Mouse (Mus musculus) liver, postnatal 0 days (tissue): ENCODE data around the gene Pitpnm1.

Experiments used
- CTCF ChIP-seq: sonication (generic); IDR thresholded peaks from 2 replicates; pipeline ENCODE4 v1.5.1; 2016; ENCODE audit warnings: antibody characterized with exemption, low read depth
- EP300 ChIP-seq: IDR thresholded peaks from 2 replicates; pipeline ENCODE4 v1.6.1; 2016; ENCODE audit warnings: antibody characterized with exemption, low read depth, mild to moderate bottlenecking

DNA sequence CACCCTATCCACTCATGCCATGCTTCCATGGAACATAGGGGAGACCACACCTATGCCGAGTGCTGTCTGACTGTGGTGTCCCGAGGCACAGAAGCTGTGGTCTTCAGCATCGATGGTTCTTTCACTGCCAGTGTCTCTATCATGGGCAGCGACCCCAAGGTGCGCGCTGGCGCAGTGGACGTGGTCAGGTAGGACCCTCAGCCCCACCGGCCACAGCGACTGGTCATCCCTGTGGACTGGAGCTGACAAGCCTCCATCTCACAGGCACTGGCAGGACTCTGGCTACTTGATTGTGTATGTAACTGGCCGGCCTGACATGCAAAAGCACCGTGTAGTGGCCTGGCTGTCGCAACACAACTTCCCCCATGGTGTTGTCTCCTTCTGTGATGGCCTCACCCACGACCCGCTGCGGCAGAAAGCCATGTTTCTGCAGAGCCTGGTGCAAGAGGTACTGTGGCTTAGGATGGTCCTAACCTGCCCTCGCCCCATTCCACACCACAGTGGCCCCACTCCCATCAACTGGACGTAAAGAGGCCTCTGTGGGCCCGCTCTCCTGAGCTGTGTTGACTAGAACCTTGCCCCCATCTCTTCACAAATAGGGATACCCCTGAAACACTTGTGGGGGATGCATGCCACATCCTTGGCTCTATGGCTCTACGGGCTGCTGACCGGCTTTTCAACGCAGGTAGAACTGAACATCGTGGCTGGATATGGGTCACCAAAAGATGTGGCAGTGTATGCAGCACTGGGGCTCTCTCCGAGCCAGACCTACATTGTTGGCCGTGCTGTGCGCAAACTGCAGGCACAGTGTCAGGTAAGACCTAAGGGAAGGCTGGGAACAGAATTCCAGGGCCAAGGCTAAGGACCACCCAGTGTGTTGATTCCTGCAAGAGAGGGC, 12.5 kb downstream of the Pitpnm1 start:
- TF ChIP-seq CTCF: no peak
- TF ChIP-seq EP300: no peak
